Mouse (Mus musculus) E14TG2a.4 (cell line): Measurements from ENCODE around the gene Gsto1.

Experiments used
- CTCF ChIP-seq: conservative IDR thresholded peaks from 2 replicates; pipeline ENCODE4 v1.5.1; 2014; ENCODE audit warnings: low read length
- POU5F1 ChIP-seq: IDR thresholded peaks from 2 replicates; pipeline ENCODE4 v1.6.1; 2014; ENCODE audit warnings: low read length, borderline replicate concordance

GRCm38 (mm10) chr19:47817692-47818091, 37.1 kb upstream of the Gsto1 start:
- TF ChIP-seq CTCF, result no peak
- no peak for TF ChIP-seq POU5F1
